Mouse (Mus musculus): ENCODE measurements around the gene Eif2b5. TPM values are rescaled to one million over a fixed set of nuclear protein-coding genes. Genes with fewer than 3 reads are reported as not detected.
"Not testable (repeated sequence)": the region's sequence is repeated elsewhere in the genome, so short reads cannot be mapped to it uniquely, and the experiment has no call there.

The Eif2b5 gene
- total RNA-seq, 2 experiments from 2014 or later = 52.4 to 59.1 TPM

- intact Hi-C loops (cut with DNase I) = no loop called here
Measured at GRCm38 (mm10) chr16:20486048-20486447, 12.6 kb upstream of the Eif2b5 start.

GRCm38 (mm10) chr16:20488151-20488550 is 10.5 kb upstream of the Eif2b5 start:
- intact Hi-C loops (cut with DNase I) = no loop called here
- DNase-seq (ENCODE audit: low spot score) = no peak

More at GRCm38 (mm10) chr16:20486048-20486447, 12.6 kb upstream of the Eif2b5 start:
- DNase-seq (ENCODE audit: low spot score) = no peak

- DNase-seq (ENCODE audit: low spot score); intact Hi-C loops (cut with DNase I): not testable (repeated sequence)
Measured at GRCm38 (mm10) chr16:20488751-20489150, 9.9 kb upstream of the Eif2b5 start.

- DNase-seq (ENCODE audit: low spot score) = no peak
- intact Hi-C loops (cut with DNase I) = no loop called here
Measured at GRCm38 (mm10) chr16:20489233-20489632, 9.4 kb upstream of the Eif2b5 start.

- intact Hi-C loops (cut with DNase I) = loop anchor here (10.0 kb wide), 1 partner anchor 704 kb away; no protein-coding TSS in a partner anchor
- DNase-seq (ENCODE audit: low spot score) = no peak
Measured at GRCm38 (mm10) chr16:20490581-20490980, 8.0 kb upstream of the Eif2b5 start.

GRCm38 (mm10) chr16:20491301-20491700 is 7.3 kb upstream of the Eif2b5 start:
- intact Hi-C loops (cut with DNase I) = loop anchor here (10.0 kb wide), 1 partner anchor 704 kb away; no protein-coding TSS in a partner anchor
- DNase-seq (ENCODE audit: low spot score) = no peak

GRCm38 (mm10) chr16:20493452-20493851 is 5.2 kb upstream of the Eif2b5 start:
- intact Hi-C loops (cut with DNase I) = loop anchor here (10.0 kb wide), 1 partner anchor 701 kb away; no protein-coding TSS in a partner anchor
- no peak for DNase-seq (ENCODE audit: low spot score)

- intact Hi-C loops (cut with DNase I) = loop anchor here (1.0 to 10.0 kb wide), 4 partner anchors 50 to 698 kb away; partner anchors contain the start of gene Abcf3
Measured at GRCm38 (mm10) chr16:20496671-20497600, 1.7 kb upstream of the Eif2b5 start.

GRCm38 (mm10) chr16:20497980-20498676 is 489 bp upstream of the Eif2b5 start:
- intact Hi-C loops (cut with DNase I) = loop anchor here (2.0 to 10.0 kb wide), 3 partner anchors 49 to 697 kb away; partner anchors contain the start of gene Abcf3
- no peak for DNase-seq (ENCODE audit: low spot score)

More at GRCm38 (mm10) chr16:20496671-20497600, 1.7 kb upstream of the Eif2b5 start:
- no peak for DNase-seq (ENCODE audit: low spot score)

GRCm38 (mm10) chr16:20506000-20506399 is 7.4 kb downstream of the Eif2b5 start:
- intact Hi-C loops (cut with DNase I) = no loop called here
- DNase-seq (ENCODE audit: low spot score) = no peak

GRCm38 (mm10) chr16:20509349-20509748 is 10.7 kb downstream of the Eif2b5 start:
- DNase-seq (ENCODE audit: low spot score) = no peak
- intact Hi-C loops (cut with DNase I) = no loop called here

- intact Hi-C loops (cut with DNase I) = no loop called here
- DNase-seq (ENCODE audit: low spot score) = no peak
Measured at GRCm38 (mm10) chr16:20511277-20511847, 12.7 kb downstream of the Eif2b5 start.

GRCm38 (mm10) chr16:20516032-20516431 is 17.4 kb downstream of the Eif2b5 start:
- no peak for DNase-seq (ENCODE audit: low spot score)
- intact Hi-C loops (cut with DNase I) = loop anchor here (5.0 kb wide), 1 partner anchor 96 kb away; the partner anchor contains the start of genes Alg3, Eef1akmt4 and Gm49333

GRCm38 (mm10) chr16:20516726-20517201 is 18.1 kb downstream of the Eif2b5 start, which contains the start of gene Dvl3:
TSS of gene Dvl3 (plus strand) at chr16:20516982.
- intact Hi-C loops (cut with DNase I) = loop anchor here (5.0 kb wide), 1 partner anchor 96 kb away; the partner anchor contains the start of genes Alg3, Eef1akmt4 and Gm49333
- DNase-seq (ENCODE audit: low spot score) = peak; percentile 90

GRCm38 (mm10) chr16:20517216-20517615 is 18.6 kb downstream of the Eif2b5 start:
- no peak for DNase-seq (ENCODE audit: low spot score)
- intact Hi-C loops (cut with DNase I) = loop anchor here (5.0 kb wide), 1 partner anchor 95 kb away; the partner anchor contains the start of genes Alg3, Eef1akmt4 and Gm49333

- intact Hi-C loops (cut with DNase I) = loop anchor here (2.0 to 5.0 kb wide), 2 partner anchors 15 to 94 kb away; partner anchors contain the start of genes Alg3, Eef1akmt4 and Gm49333
- DNase-seq (ENCODE audit: low spot score) = no peak
Measured at GRCm38 (mm10) chr16:20517701-20518374, 19.2 kb downstream of the Eif2b5 start.

GRCm38 (mm10) chr16:20523886-20524285 is 25.3 kb downstream of the Eif2b5 start:
- no peak for DNase-seq (ENCODE audit: low spot score)
- intact Hi-C loops (cut with DNase I) = no loop called here

- no peak for DNase-seq (ENCODE audit: low spot score)
- intact Hi-C loops (cut with DNase I) = no loop called here
Measured at GRCm38 (mm10) chr16:20528779-20529178, 30.2 kb downstream of the Eif2b5 start.

- intact Hi-C loops (cut with DNase I) = no loop called here
- no peak for DNase-seq (ENCODE audit: low spot score)
Measured at GRCm38 (mm10) chr16:20529375-20529774, 30.8 kb downstream of the Eif2b5 start.

Data from heart, postnatal 25 days (tissue).